Mouse (Mus musculus) CH12.LX (cell line): Measurements from ENCODE around the gene Kitl.

Experiments
- MYC ChIP-seq: IDR thresholded peaks from 2 replicates; pipeline ENCODE4 v1.6.1; 2011; ENCODE audit warnings: low read depth, mild to moderate bottlenecking, improper control_type of control experiment, low read length
- ZMIZ1 ChIP-seq: IDR thresholded peaks from 2 replicates; pipeline ENCODE4 v1.6.1; 2012; ENCODE audit warnings: low read depth, mild to moderate bottlenecking, inconsistent platforms, low read length, improper control_type of control experiment

GRCm38 (mm10) chr10:100073092-100073491, 57.7 kb downstream of the Kitl start:
- TF ChIP-seq MYC (no peak), ZMIZ1 (no peak)
